Mouse (Mus musculus): Measurements from ENCODE around the gene Ivd. TPM values are rescaled to one million over a fixed set of nuclear protein-coding genes. Genes with fewer than 3 reads are reported as not detected.
A peak's percentile ranks its signal among the peaks of the same experiment; 100 is the strongest.

Gene Ivd
- total and polyA plus RNA-seq, 3 experiments, result 11.5 to 25.4 (median 18.5) TPM

- no peaks in the 10 kb centered on the region for H3K27me3 ChIP-seq (ENCODE audit: insufficient read depth, low read length)
- peaks cover 42% of the 10 kb centered on the region for H3K4me1 ChIP-seq (ENCODE audit: insufficient read depth, low read depth, low read length)
- ATAC-seq (ENCODE audit: extremely low read depth, insufficient number of reproducible peaks, low FRiP score, poor library complexity, severe bottlenecking), result no peak
- no peak for DNase-seq (ENCODE audit: low spot score)
- peaks cover 97% of the 10 kb centered on the region for H3K36me3 ChIP-seq (replicated peaks)
- no peaks in the 10 kb centered on the region for H3K9me3 ChIP-seq (replicated peaks)
- no peak for TF ChIP-seq CTCF (IDR thresholded peaks at IDR 0.05; ENCODE audit: low read depth, low read length)
- no peak for TF ChIP-seq GATA2 (IDR thresholded peaks at IDR 0.05; ENCODE audit: borderline replicate concordance, low read depth, low read length)
- TF ChIP-seq GATA1 (IDR thresholded peaks at IDR 0.05; ENCODE audit: borderline replicate concordance, low read length), result no peak
- TF ChIP-seq POLR2AphosphoS5 (IDR thresholded peaks at IDR 0.05; ENCODE audit: insufficient replicate concordance, low read depth, low read length), result no peak
- no peak for TF ChIP-seq TAL1 (conservative IDR thresholded peaks at IDR 0.05; ENCODE audit: low read depth, low read length)
- H3K4me3 ChIP-seq (ENCODE audit: low read depth, low read length), result no peak overlapping the region
These were observed 58.7 kb downstream of the Ivd start for GRCm38 (mm10) chr2:118920428-118920827.

GRCm38 (mm10) chr2:118925952-118926351 is 64.2 kb downstream of the Ivd start:
- DNase-seq (ENCODE audit: low spot score), result no peak
- TF ChIP-seq GATA1 (IDR thresholded peaks at IDR 0.05; ENCODE audit: borderline replicate concordance, low read length) (no peak), CTCF (IDR thresholded peaks at IDR 0.05; ENCODE audit: low read depth, low read length) (no peak), GATA2 (IDR thresholded peaks at IDR 0.05; ENCODE audit: borderline replicate concordance, low read depth, low read length) (no peak), POLR2AphosphoS5 (IDR thresholded peaks at IDR 0.05; ENCODE audit: insufficient replicate concordance, low read depth, low read length) (no peak), TAL1 (conservative IDR thresholded peaks at IDR 0.05; ENCODE audit: low read depth, low read length) (no peak)
- no peak for ATAC-seq (ENCODE audit: extremely low read depth, insufficient number of reproducible peaks, low FRiP score, poor library complexity, severe bottlenecking)
- peak overlapping the region; percentile 77 for H3K4me3 ChIP-seq (ENCODE audit: low read depth, low read length)
- H3K9me3 ChIP-seq (replicated peaks), result no peaks in the 10 kb centered on the region
- no peaks in the 10 kb centered on the region for H3K27me3 ChIP-seq (ENCODE audit: insufficient read depth, low read length)
- H3K36me3 ChIP-seq (replicated peaks), result peaks cover 74% of the 10 kb centered on the region
- peaks cover 38% of the 10 kb centered on the region for H3K4me1 ChIP-seq (ENCODE audit: insufficient read depth, low read depth, low read length)

GRCm38 (mm10) chr2:118926361-118926997 is 64.7 kb downstream of the Ivd start, which contains the start of gene Chst14:
Gene Chst14 (plus strand): TSS chr2:118926496.
- DNase-seq (ENCODE audit: low spot score) (peak; percentile 91), ATAC-seq (ENCODE audit: extremely low read depth, insufficient number of reproducible peaks, low FRiP score, poor library complexity, severe bottlenecking) (peak; percentile 78; the same call in 1 of the 2 replicates)
- Histone ChIP-seq H3K4me1 (ENCODE audit: insufficient read depth, low read depth, low read length) (peaks cover 38% of the 10 kb centered on the region), H3K4me3 (ENCODE audit: low read depth, low read length) (peak within 1 kb of the TSS; percentile 77), H3K9me3 (replicated peaks) (no peaks in the 10 kb centered on the region), H3K36me3 (replicated peaks) (peaks cover 68% of the 10 kb centered on the region), H3K27me3 (ENCODE audit: insufficient read depth, low read length) (no peaks in the 10 kb centered on the region)
- TF ChIP-seq CTCF (IDR thresholded peaks at IDR 0.05; ENCODE audit: low read depth, low read length) (no peak), GATA1 (IDR thresholded peaks at IDR 0.05; ENCODE audit: borderline replicate concordance, low read length) (no peak), TAL1 (conservative IDR thresholded peaks at IDR 0.05; ENCODE audit: low read depth, low read length) (no peak), GATA2 (IDR thresholded peaks at IDR 0.05; ENCODE audit: borderline replicate concordance, low read depth, low read length) (no peak), POLR2AphosphoS5 (IDR thresholded peaks at IDR 0.05; ENCODE audit: insufficient replicate concordance, low read depth, low read length) (no peak)

- TF ChIP-seq CTCF (IDR thresholded peaks at IDR 0.05; ENCODE audit: low read depth, low read length), result no peak
- no peaks in the 10 kb centered on the region for H3K27me3 ChIP-seq (ENCODE audit: insufficient read depth, low read length)
- peaks cover 61% of the 10 kb centered on the region for H3K36me3 ChIP-seq (replicated peaks)
- peaks cover 36% of the 10 kb centered on the region for H3K4me1 ChIP-seq (ENCODE audit: insufficient read depth, low read depth, low read length)
- no peak for DNase-seq (ENCODE audit: low spot score)
- ATAC-seq (ENCODE audit: extremely low read depth, insufficient number of reproducible peaks, low FRiP score, poor library complexity, severe bottlenecking), result no peak
- peak overlapping the region; percentile 77 for H3K4me3 ChIP-seq (ENCODE audit: low read depth, low read length)
- H3K9me3 ChIP-seq (replicated peaks), result no peaks in the 10 kb centered on the region
These were observed 65.4 kb downstream of the Ivd start for GRCm38 (mm10) chr2:118926998-118927739.

Other genes starting within 250 kb of the Ivd start
- 7.9 and 9.6 TPM in 2 replicates for gene Pak6, start 198.7 kb upstream of the Ivd start, total RNA-seq (2014; fragmentation: Nextera tagmentation)
- gene Pak6, start 198.7 kb upstream of the Ivd start, total RNA-seq (2017), result 6.2 and 10.0 TPM in 2 replicates
- gene Pak6, start 198.7 kb upstream of the Ivd start, polyA plus RNA-seq (2012), result 28.0 and 34.2 TPM in 2 replicates
- 0.15 TPM in 1 of 2 replicates, not detected in the other for gene Ankrd63, start 158.0 kb upstream of the Ivd start, total RNA-seq (2014; fragmentation: Nextera tagmentation)
- under 0.01 and 0.05 TPM in 2 replicates for gene Ankrd63, start 158.0 kb upstream of the Ivd start, total RNA-seq (2017)
- not detected in 2 replicates for gene Ankrd63, start 158.0 kb upstream of the Ivd start, polyA plus RNA-seq (2012)
- gene Plcb2, start 133.5 kb upstream of the Ivd start, total RNA-seq (2014; fragmentation: Nextera tagmentation), result 25.6 and 30.6 TPM in 2 replicates
- 7.3 and 8.5 TPM in 2 replicates for gene Plcb2, start 133.5 kb upstream of the Ivd start, total RNA-seq (2017)
- gene Plcb2, start 133.5 kb upstream of the Ivd start, polyA plus RNA-seq (2012), result 4.5 and 5.4 TPM in 2 replicates
- gene Inafm2, start 116.2 kb upstream of the Ivd start, total RNA-seq (2014; fragmentation: Nextera tagmentation), result 24.8 and 26.5 TPM in 2 replicates
- 14.8 and 16.0 TPM in 2 replicates for gene Inafm2, start 116.2 kb upstream of the Ivd start, total RNA-seq (2017)
- gene Inafm2, start 116.2 kb upstream of the Ivd start, polyA plus RNA-seq (2012), result 21.0 and 28.6 TPM in 2 replicates
- not detected in 2 replicates for gene Ccdc9b, start 99.3 kb upstream of the Ivd start, total RNA-seq (2014; fragmentation: Nextera tagmentation)
- gene Ccdc9b, start 99.3 kb upstream of the Ivd start, total RNA-seq (2017), result 0.05 and 0.06 TPM in 2 replicates
- gene Ccdc9b, start 99.3 kb upstream of the Ivd start, polyA plus RNA-seq (2012), result not detected in 2 replicates
- gene Phgr1, start 89.2 kb upstream of the Ivd start, total RNA-seq (2014; fragmentation: Nextera tagmentation), result not detected in 2 replicates
- not detected in 2 replicates for gene Phgr1, start 89.2 kb upstream of the Ivd start, total RNA-seq (2017)
- gene Phgr1, start 89.2 kb upstream of the Ivd start, polyA plus RNA-seq (2012), result not detected in 2 replicates
- not detected in 2 replicates for gene Disp2, start 82.2 kb upstream of the Ivd start, total RNA-seq (2014; fragmentation: Nextera tagmentation)
- 0.16 and 0.17 TPM in 2 replicates for gene Disp2, start 82.2 kb upstream of the Ivd start, total RNA-seq (2017)
- 0.03 and 0.04 TPM in 2 replicates for gene Disp2, start 82.2 kb upstream of the Ivd start, polyA plus RNA-seq (2012)
- gene Knstrn, start 48.0 kb upstream of the Ivd start, total RNA-seq (2014; fragmentation: Nextera tagmentation), result 40.6 and 65.7 TPM in 2 replicates
- gene Knstrn, start 48.0 kb upstream of the Ivd start, total RNA-seq (2017), result 78.0 and 98.1 TPM in 2 replicates
- 86.4 and 137 TPM in 2 replicates for gene Knstrn, start 48.0 kb upstream of the Ivd start, polyA plus RNA-seq (2012)
- gene Bahd1, start 38.4 kb downstream of the Ivd start, total RNA-seq (2014; fragmentation: Nextera tagmentation), result 38.2 and 53.9 TPM in 2 replicates
- 11.0 and 12.5 TPM in 2 replicates for gene Bahd1, start 38.4 kb downstream of the Ivd start, total RNA-seq (2017)
- gene Bahd1, start 38.4 kb downstream of the Ivd start, polyA plus RNA-seq (2012), result 135 and 153 TPM in 2 replicates
- 2.5 and 4.3 TPM in 2 replicates for gene Chst14, start 64.5 kb downstream of the Ivd start, total RNA-seq (2014; fragmentation: Nextera tagmentation)
- gene Chst14, start 64.5 kb downstream of the Ivd start, total RNA-seq (2017), result 1.2 and 1.3 TPM in 2 replicates
- 4.9 and 7.0 TPM in 2 replicates for gene Chst14, start 64.5 kb downstream of the Ivd start, polyA plus RNA-seq (2012)
- gene Ccdc32, start 167.4 kb downstream of the Ivd start, total RNA-seq (2014; fragmentation: Nextera tagmentation), result 18.5 and 27.3 TPM in 2 replicates
- gene Ccdc32, start 167.4 kb downstream of the Ivd start, total RNA-seq (2017), result 28.1 and 33.0 TPM in 2 replicates
- gene Ccdc32, start 167.4 kb downstream of the Ivd start, polyA plus RNA-seq (2012), result 13.7 and 20.1 TPM in 2 replicates
- 24.8 and 26.7 TPM in 2 replicates for gene Rpusd2, start 172.8 kb downstream of the Ivd start, total RNA-seq (2014; fragmentation: Nextera tagmentation)
- gene Rpusd2, start 172.8 kb downstream of the Ivd start, total RNA-seq (2017), result 15.4 and 18.5 TPM in 2 replicates
- gene Rpusd2, start 172.8 kb downstream of the Ivd start, polyA plus RNA-seq (2012), result 7.6 and 8.3 TPM in 2 replicates
- gene Knl1, start 185.2 kb downstream of the Ivd start, total RNA-seq (2014; fragmentation: Nextera tagmentation), result 174 and 183 TPM in 2 replicates
- 75.2 and 85.0 TPM in 2 replicates for gene Knl1, start 185.2 kb downstream of the Ivd start, total RNA-seq (2017)
- gene Knl1, start 185.2 kb downstream of the Ivd start, polyA plus RNA-seq (2012), result 13.6 and 14.1 TPM in 2 replicates

All from G1E (cell line).